Mouse (Mus musculus) cerebellum, postnatal 4 days (tissue): ENCODE results near the gene Traf5.

Experiments
- DNase-seq, 2 experiments: peaks; one replicate each; pipeline ENCODE4 v3.0.0; 2022; ENCODE audit warnings: low spot score in 2 of 2, mixed read lengths in 1 of 2

The Traf5 gene

DNA sequence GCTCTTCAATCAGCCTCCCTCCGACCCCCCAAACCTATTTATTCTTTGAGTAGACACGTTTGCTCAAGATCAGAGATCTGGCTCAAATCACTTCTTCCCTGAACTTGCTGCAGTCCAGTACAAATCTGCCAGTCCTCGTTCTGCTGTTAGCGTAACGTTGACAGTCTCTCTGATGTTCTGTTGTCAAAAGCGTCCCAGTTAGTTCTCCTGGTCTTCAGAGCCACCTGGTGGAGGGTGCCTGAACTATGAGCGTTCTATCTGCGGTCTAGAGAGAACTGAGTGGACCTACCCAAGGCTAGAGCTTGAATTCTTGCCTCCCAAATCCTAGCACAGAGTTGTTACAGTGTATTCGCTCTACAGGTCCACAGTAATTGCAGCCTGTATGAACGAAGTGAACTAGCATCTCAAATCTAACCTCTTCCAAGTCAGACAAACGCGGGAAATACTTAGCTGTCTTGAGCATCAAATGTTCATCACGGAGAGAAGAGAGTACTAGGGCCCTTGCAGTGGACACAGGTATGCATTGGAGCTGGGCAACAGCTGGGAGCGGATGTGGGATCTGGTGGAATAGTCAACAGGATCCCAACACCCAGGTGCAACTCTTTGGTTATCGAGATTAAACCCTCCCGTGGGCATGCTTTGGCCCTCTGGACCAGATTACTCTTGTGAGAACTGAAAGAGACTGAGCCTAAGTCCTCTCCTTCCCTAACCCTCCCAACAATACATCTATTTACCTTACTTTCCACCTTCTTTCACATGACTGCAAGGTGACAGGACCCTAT lies 711 bp upstream of the Traf5 start:
- DNase-seq = peak; percentile 61 to 83

GRCm38 (mm10) chr1:192090689-192091567 lies 1.4 kb downstream of the Traf5 start:
- peak in 1 of 2 experiments; percentile 19 for DNase-seq

- DNase-seq = no peak
These were observed 2.1 kb downstream of the Traf5 start for GRCm38 (mm10) chr1:192090281-192090680.

- DNase-seq = peak in 1 of 2 experiments; percentile 7
These were observed 2.9 kb downstream of the Traf5 start for GRCm38 (mm10) chr1:192089208-192090166.

GRCm38 (mm10) chr1:192088011-192088410 lies 4.3 kb downstream of the Traf5 start:
- no peak for DNase-seq

GRCm38 (mm10) chr1:192087098-192087497 lies 5.3 kb downstream of the Traf5 start:
- DNase-seq = no peak

- no peak for DNase-seq
These were observed 5.9 kb downstream of the Traf5 start for GRCm38 (mm10) chr1:192086279-192087037.

DNA sequence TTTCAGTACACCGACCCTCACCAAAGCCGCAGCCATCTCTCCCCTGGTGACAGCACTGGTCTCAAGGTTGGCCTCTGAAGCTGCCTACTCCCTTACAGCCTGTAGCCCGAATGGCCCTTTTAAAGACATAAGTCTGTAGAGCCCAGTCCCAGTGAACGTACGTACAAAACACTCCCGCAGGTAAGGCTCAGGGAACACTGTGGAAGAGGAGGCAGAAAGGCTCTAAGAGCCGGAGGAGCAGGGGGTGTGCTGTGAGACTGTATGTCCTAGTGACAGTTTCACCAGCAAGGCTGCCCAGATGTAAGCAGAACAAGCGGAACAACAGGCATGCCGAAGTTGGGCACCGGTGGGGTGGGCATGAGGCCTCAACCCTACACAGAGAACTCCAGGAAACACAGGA lies 7.1 kb downstream of the Traf5 start:
- DNase-seq = no peak

GRCm38 (mm10) chr1:192082646-192083045 lies 9.7 kb downstream of the Traf5 start:
- no peak for DNase-seq

GRCm38 (mm10) chr1:192081129-192081528 lies 11.2 kb downstream of the Traf5 start:
- DNase-seq = no peak

DNA sequence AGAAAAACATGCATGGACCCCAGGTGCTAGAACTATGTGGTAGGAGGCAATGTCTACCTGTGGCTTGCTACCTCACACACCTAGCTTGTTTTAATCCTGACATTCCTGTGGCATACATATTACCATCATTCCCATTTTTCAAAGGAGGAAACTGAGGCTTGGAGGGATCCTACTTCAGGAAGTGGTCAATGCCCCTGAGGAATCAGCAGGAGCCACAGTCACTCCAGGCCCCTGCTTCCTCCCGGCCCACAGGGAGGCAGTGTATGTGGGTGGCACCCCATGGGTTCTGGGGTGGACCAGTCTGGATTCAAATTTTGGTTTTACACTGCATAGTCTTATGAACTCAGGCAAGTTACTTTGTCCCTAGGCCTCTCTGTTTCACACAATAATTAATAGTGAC lies 13.2 kb downstream of the Traf5 start:
- DNase-seq = no peak

DNA sequence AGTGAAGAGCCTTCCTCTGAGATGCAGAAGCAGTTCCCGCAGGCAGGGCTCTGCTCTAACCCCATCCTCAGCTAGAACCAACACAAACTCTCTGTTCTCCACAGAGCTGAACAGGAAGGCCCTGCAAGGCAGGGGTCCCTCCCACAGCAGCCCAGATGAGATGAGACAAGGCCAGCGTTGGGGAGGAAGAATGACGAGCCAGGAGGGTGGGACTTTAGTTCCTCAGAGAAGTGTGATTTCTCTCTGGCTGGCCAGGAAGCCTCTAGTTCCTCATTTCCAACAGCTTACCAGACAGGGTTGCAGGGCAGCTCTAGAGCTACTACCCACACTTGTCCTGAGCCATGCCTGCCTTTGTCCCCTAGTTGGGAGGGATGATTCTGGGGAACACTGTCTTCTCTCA lies 14.0 kb downstream of the Traf5 start:
- peak in 1 of 2 experiments; percentile 12 for DNase-seq

DNA sequence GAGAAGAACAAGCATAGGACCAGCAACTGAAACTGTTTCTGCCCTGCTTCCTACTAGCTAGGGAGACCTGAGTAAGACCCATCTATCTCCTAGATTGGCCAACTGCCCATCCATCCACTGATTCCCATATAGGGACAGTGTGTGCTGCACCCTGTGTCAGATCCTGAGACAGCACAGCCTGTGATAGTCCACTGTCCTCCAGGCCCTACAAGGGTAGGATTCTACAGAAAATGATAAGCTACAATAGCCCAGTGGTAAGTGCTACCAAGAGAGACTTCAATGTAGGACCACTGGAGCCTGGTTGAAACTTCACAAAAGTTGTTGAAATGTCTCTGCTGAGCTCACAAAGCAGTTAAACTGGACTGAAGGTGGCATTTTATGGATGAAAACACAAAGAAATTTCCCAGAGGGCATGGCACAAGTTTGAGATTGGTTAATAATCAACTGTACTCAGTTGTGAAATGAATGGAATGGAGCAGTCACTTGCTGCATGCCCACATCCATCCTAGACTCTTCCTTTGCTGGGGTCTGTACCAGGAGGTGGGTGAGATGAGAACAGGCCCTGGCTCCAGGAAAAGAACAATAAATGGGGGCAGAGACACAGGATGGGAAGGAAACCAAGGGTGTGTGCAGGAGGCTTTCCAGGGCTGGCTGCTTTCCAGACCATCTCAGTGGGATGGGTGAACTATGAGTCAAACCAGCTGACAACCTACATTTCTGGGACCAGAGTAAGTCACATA lies 15.4 kb downstream of the Traf5 start:
- no peak for DNase-seq

- no peak for DNase-seq
These were observed 16.3 kb downstream of the Traf5 start for GRCm38 (mm10) chr1:192076101-192076500.

- no peak for DNase-seq
These were observed 17.5 kb downstream of the Traf5 start for GRCm38 (mm10) chr1:192074824-192075223.

DNA sequence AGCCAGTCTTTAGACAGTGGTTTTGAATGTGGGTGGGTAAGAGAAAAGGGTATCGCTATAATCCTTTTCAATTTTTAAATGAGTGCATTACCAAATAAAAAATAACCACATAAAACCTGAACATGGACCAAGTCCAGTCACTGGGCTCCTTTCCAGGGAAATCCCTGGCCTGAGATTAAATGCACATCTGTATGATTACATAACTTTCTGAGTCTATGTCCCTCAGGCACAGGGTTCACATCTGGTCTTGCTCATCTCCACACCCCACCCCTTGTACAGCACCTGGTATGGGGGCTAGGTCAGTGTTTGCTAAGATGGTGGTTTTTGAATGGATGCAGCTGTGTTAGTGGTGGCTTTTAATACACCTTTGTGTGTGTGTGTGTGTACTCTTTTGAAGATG lies 19.9 kb downstream of the Traf5 start:
- DNase-seq = no peak

GRCm38 (mm10) chr1:192070618-192071051 lies 21.7 kb downstream of the Traf5 start:
- DNase-seq = no peak

- peak in 1 of 2 experiments; percentile 57 for DNase-seq
These were observed 22.3 kb downstream of the Traf5 start for GRCm38 (mm10) chr1:192069971-192070591.

DNA sequence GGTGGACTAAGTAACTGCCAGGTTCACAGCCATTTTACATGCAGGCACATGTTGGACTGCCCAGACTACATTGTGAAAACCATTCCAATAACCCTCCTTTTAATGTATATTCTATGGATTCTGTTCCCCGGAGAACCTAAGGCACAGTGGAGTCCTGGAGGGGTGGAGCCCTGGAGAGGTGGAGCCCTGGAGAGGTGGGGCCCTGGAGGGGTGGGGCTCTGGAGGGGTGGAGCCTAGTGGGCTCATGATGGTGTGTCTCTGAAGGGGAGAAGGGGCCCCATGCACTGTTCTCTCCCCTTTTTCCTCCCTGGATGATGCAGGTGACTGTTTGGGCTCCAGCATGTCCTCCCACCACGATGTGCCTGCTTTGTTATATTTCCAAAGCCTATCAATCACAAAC lies 24.2 kb downstream of the Traf5 start:
- no peak for DNase-seq

DNA sequence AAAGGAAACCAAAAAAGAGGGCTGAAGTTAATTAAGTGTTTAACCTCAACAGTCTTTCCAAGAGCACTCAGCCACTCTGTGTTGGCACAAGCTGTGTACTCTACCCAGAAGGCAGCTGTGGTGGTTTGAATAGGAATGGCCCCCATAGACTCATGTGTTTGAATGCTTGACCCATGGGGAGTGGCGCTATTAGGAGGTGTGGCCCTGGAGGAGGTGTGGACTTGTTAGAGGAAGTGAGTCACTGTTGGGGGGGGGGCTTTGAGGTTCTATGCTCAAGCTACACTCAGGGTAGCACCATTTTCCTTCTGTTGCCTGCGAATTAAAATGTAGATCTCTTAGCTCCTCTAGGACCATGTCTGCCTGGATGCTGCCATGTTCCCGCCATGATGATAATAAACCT lies 25.4 kb downstream of the Traf5 start:
- no peak for DNase-seq
